Mouse (Mus musculus): ENCODE data around the gene Vmn2r55. TPM values are rescaled to one million over a fixed set of nuclear protein-coding genes. Genes with fewer than 3 reads are reported as not detected.
"Not testable (repeated sequence)": the region's sequence is repeated elsewhere in the genome, so short reads cannot be mapped to it uniquely, and the experiment has no call there.

Gene Vmn2r55
- not detected in 2 replicates for polyA plus RNA-seq (2015; fragmentation: Nextera tagmentation; extraction: Ambion mirVana)

DNA sequence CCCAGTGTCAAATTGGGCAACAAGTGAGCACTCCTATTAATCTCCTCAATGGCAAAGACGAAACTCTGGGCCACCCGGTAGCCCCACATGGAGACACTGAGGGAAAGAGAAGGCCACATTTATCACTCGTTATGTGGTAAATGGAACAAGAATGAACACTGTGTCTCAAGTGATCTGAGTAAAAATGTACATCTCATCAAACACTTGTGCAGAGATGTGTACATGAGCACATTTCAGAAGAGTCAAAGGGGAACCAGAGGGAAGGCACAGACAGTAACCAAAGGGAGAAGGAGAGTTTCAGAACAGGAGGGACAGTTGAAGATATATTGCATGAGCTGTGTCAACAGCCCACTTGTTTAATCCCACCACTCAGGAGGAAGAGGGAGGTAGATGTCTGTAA is at the start of gene Vmn2r55:
TSS of gene Vmn2r55 (minus strand) at position 101 of the 400 bp plus-strand sequence.
- H3K27me3 ChIP-seq; ATAC-seq (ENCODE audit: insufficient number of reproducible peaks, low FRiP score, low TSS enrichment, low read depth); H3K4me1 ChIP-seq; H3K36me3 ChIP-seq; H3K9ac ChIP-seq; H3K4me2 ChIP-seq (replicated peaks); H3K27ac ChIP-seq (replicated peaks); H3K4me3 ChIP-seq (replicated peaks); H3K9me3 ChIP-seq (replicated peaks): not testable (repeated sequence)
- WGBS, result 82% methylated on average over 3 of the region's 3 CpGs

DNA sequence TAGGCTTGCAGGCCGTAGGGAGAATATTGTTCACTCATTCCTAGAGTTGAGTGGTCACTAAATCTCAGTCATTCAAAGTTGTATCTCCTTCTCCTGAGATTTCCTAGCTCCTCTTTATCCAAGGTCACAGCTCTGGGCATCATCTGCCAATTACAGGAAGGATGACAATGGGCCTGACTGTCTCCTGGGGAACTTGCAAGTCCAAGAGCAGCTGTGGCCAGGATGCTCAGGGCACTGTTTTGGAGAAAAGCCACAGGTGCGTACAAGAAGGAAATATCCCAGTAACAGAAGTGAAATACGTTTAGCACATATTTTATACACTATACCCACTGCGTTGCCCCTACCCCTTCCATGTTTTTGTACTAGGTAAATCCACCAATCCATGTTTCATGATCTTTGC is 44.6 kb downstream of the Vmn2r55 start, which contains the start of gene Vmn2r54:
TSS of gene Vmn2r54 (minus strand) at position 101 of the 400 bp plus-strand sequence.
- not testable (repeated sequence) for H3K27ac ChIP-seq (replicated peaks); H3K36me3 ChIP-seq
- 75% methylated on average over 3 of the region's 4 CpGs for WGBS

DNA sequence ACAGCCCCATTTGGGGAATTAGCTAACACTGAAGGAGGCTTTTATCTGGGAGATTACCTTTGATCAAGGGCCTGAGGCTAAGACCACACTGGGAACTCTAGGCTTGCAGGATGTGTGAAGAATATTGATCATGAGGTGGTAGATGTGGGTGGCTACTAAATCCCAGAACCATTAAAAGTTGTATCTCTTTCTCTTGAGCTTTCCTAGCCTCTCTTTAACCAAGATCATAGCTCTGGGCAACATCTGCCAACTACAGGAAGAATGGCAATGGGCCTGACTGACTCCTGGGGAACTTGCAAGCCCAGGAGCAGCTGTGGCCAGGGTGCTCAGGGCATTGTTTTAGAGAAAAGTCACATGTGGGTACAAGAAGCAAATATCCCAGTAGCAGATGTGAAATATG is 76.1 kb downstream of the Vmn2r55 start, which contains the start of gene Vmn2r53:
TSS of gene Vmn2r53 (minus strand) at position 101 of the 400 bp plus-strand sequence.
- Histone ChIP-seq H3K4me1 (no peaks in the 10 kb centered on the region), H3K9me3 (replicated peaks) (no peaks in the 10 kb centered on the region), H3K27me3 (no peaks in the 10 kb centered on the region), H3K4me3 (replicated peaks) (no peak within 1 kb of the TSS), H3K27ac (replicated peaks) (no peak within 1 kb of the TSS), H3K4me2 (replicated peaks) (no peak within 1 kb of the TSS), H3K36me3 (no peaks in the 10 kb centered on the region), H3K9ac (no peak within 1 kb of the TSS)
- ATAC-seq (ENCODE audit: insufficient number of reproducible peaks, low FRiP score, low TSS enrichment, low read depth), result no peak

More for the DNA sequence above, 44.6 kb downstream of the Vmn2r55 start, which contains the start of gene Vmn2r54:
- H3K4me2 ChIP-seq (replicated peaks); H3K27me3 ChIP-seq; H3K9ac ChIP-seq; ATAC-seq (ENCODE audit: insufficient number of reproducible peaks, low FRiP score, low TSS enrichment, low read depth); H3K4me1 ChIP-seq; H3K4me3 ChIP-seq (replicated peaks); H3K9me3 ChIP-seq (replicated peaks): not testable (repeated sequence)

Other genes starting within 250 kb of the Vmn2r55 start
- 18.2 and 18.6 TPM in 2 replicates for gene Zfp606, start 206.7 kb downstream of the Vmn2r55 start, polyA plus RNA-seq (2015; fragmentation: Nextera tagmentation; extraction: Ambion mirVana)
- not detected in 2 replicates for gene 2900092C05Rik, start 172.5 kb downstream of the Vmn2r55 start, polyA plus RNA-seq (2015; fragmentation: Nextera tagmentation; extraction: Ambion mirVana)
- 0.03 TPM in 1 of 2 replicates, not detected in the other for gene Vmn2r53, start 76.2 kb downstream of the Vmn2r55 start, polyA plus RNA-seq (2015; fragmentation: Nextera tagmentation; extraction: Ambion mirVana)
- not detected in 2 replicates for gene Vmn2r54, start 44.7 kb downstream of the Vmn2r55 start, polyA plus RNA-seq (2015; fragmentation: Nextera tagmentation; extraction: Ambion mirVana)
- not detected in 2 replicates for gene Vmn2r56, start 50.0 kb upstream of the Vmn2r55 start, polyA plus RNA-seq (2015; fragmentation: Nextera tagmentation; extraction: Ambion mirVana)
- gene Zscan18, start 118.6 kb upstream of the Vmn2r55 start, polyA plus RNA-seq (2015; fragmentation: Nextera tagmentation; extraction: Ambion mirVana), result 8.8 and 10.4 TPM in 2 replicates
- 14.7 and 15.5 TPM in 2 replicates for gene Zfp329, start 133.9 kb upstream of the Vmn2r55 start, polyA plus RNA-seq (2015; fragmentation: Nextera tagmentation; extraction: Ambion mirVana)
- gene Zfp110, start 149.8 kb upstream of the Vmn2r55 start, polyA plus RNA-seq (2015; fragmentation: Nextera tagmentation; extraction: Ambion mirVana), result 36.6 and 39.7 TPM in 2 replicates
- gene Zfp128, start 196.2 kb upstream of the Vmn2r55 start, polyA plus RNA-seq (2015; fragmentation: Nextera tagmentation; extraction: Ambion mirVana), result 5.0 and 5.1 TPM in 2 replicates
- 17.5 and 17.7 TPM in 2 replicates for gene Zscan22, start 212.8 kb upstream of the Vmn2r55 start, polyA plus RNA-seq (2015; fragmentation: Nextera tagmentation; extraction: Ambion mirVana)
- gene Rps5, start 237.3 kb upstream of the Vmn2r55 start, polyA plus RNA-seq (2015; fragmentation: Nextera tagmentation; extraction: Ambion mirVana), result 1,070 and 1,140 TPM in 2 replicates
- gene Rnf225, start 242.4 kb upstream of the Vmn2r55 start, polyA plus RNA-seq (2015; fragmentation: Nextera tagmentation; extraction: Ambion mirVana), result 2.6 and 2.8 TPM in 2 replicates